Mouse (Mus musculus) liver, postnatal 0 days (tissue): ENCODE measurements around the gene Unc45a.

Source experiments
- CTCF ChIP-seq: sonication (generic); IDR thresholded peaks from 2 replicates; pipeline ENCODE4 v1.5.1; 2016; ENCODE audit warnings: antibody characterized with exemption, low read depth
- EP300 ChIP-seq: IDR thresholded peaks from 2 replicates; pipeline ENCODE4 v1.6.1; 2016; ENCODE audit warnings: antibody characterized with exemption, low read depth, mild to moderate bottlenecking

GRCm38 (mm10) chr7:80294062-80294763, 46.6 kb downstream of the Unc45a start, which contains the start of gene Prc1:
- TF ChIP-seq CTCF (no peak; the same call in 1 of the 2 replicates), EP300 (no peak)
